Mouse (Mus musculus) ES-E14 (cell line): Measurements from ENCODE around the gene Enah. TPM values are rescaled to one million over a fixed set of nuclear protein-coding genes. Genes with fewer than 3 reads are reported as not detected.

Source experiments
- DNase-seq: peaks from one replicate; pipeline ENCODE4 v3.0.0-alpha.2; 2013; ENCODE audit warnings: low read depth, low spot score
- H3K27ac ChIP-seq: 2 replicates; pipeline ENCODE4 v1.5.1; 2012; ENCODE audit warnings: low read depth, mild to moderate bottlenecking, low read length, moderate library complexity, mixed read lengths; ENCODE audit not compliant: poor library complexity, insufficient read depth, severe bottlenecking
- H3K36me3 ChIP-seq: 2 replicates; pipeline ENCODE4 v1.6.1; 2012; ENCODE audit warnings: mild to moderate bottlenecking, low read length, moderate library complexity, mixed read lengths; ENCODE audit not compliant: control insufficient read depth, poor library complexity, insufficient read depth, severe bottlenecking
- H3K4me1 ChIP-seq, 2 experiments: fragments of 150-350 bp in 1 of 2; sonication (generic) in 1 of 2; 2 replicates each; pipeline ENCODE4 v1.6.1; 2012; ENCODE audit warnings: low read length in 2 of 2, mild to moderate bottlenecking in 1 of 2, mixed read lengths in 1 of 2; ENCODE audit not compliant: control insufficient read depth in 2 of 2, insufficient read depth in 2 of 2, poor library complexity in 1 of 2
- H3K4me3 ChIP-seq, 2 experiments: fragments of 150-350 bp in 1 of 2; sonication (generic) in 1 of 2; 2 replicates each; pipeline ENCODE4 v1.5.1; 2012; ENCODE audit warnings: low read length in 2 of 2, low read depth in 1 of 2, mild to moderate bottlenecking in 1 of 2, mixed read lengths in 1 of 2; ENCODE audit not compliant: insufficient read depth in 1 of 2, poor library complexity in 1 of 2, severe bottlenecking in 1 of 2
- H3K9ac ChIP-seq: 2 replicates; pipeline ENCODE4 v1.6.1; 2012; ENCODE audit warnings: low read depth, mild to moderate bottlenecking, low read length, mixed read lengths; ENCODE audit not compliant: poor library complexity, insufficient read depth, severe bottlenecking
- H3K9me3 ChIP-seq: fragments of 150-350 bp; sonication (generic); 2 replicates; pipeline ENCODE4 v1.6.1; 2012; ENCODE audit warnings: low read depth, mild to moderate bottlenecking, low read length; ENCODE audit not compliant: control insufficient read depth, insufficient read depth
- CHD2 ChIP-seq: IDR thresholded peaks from 2 replicates; pipeline ENCODE4 v1.6.1; 2014; ENCODE audit warnings: mild to moderate bottlenecking, low read depth, low read length, inconsistent platforms
- HCFC1 ChIP-seq: IDR thresholded peaks from 2 replicates; pipeline ENCODE4 v1.6.1; 2012; ENCODE audit warnings: low read length, inconsistent platforms, borderline replicate concordance; ENCODE audit not compliant: insufficient read depth
- MAFK ChIP-seq: IDR thresholded peaks from 2 replicates; pipeline ENCODE4 v1.6.1; 2014; ENCODE audit warnings: mild to moderate bottlenecking, low read depth, low read length, inconsistent platforms; ENCODE audit not compliant: insufficient read depth
- ZC3H11A ChIP-seq: IDR thresholded peaks from 2 replicates; pipeline ENCODE4 v1.6.1; 2012; ENCODE audit warnings: low read depth, mild to moderate bottlenecking, inconsistent platforms, low read length, borderline replicate concordance
- ZNF384 ChIP-seq: IDR thresholded peaks from 2 replicates; pipeline ENCODE4 v1.6.1; 2012; ENCODE audit warnings: low read depth, low read length, inconsistent platforms
- in situ Hi-C, 2 experiments: fragments of 600-800 bp; cut with MboI; formaldehyde crosslinking; loops; one replicate each; pipeline ENCODE4 v1.15.1; 2025; ENCODE audit warnings: low sequenced_read_pairs in 2 of 2, inconsistent platforms in 1 of 2; ENCODE audit not compliant: unreplicated experiment in 2 of 2
- total RNA-seq: library from RNA; depleted of rRNA; stranded (reverse); fragments of 300-350 nt; gene quantifications from 2 replicates; pipeline ENCODE4 v1.2.3, GENCODE M21; 2012

Gene Enah
- total RNA-seq, 1 experiment, result 331 TPM

- Histone ChIP-seq H3K27ac (no peak overlapping the region), H3K9me3 (no peaks in the 10 kb centered on the region; the same call in 1 of the 2 replicates), H3K36me3 (no peaks in the 10 kb centered on the region), H3K9ac (no peak overlapping the region; the same call in 1 of the 2 replicates), H3K4me3 (no peak overlapping the region), H3K4me1 (peaks cover 8 to 50% of the 10 kb centered on the region in 2 experiments)
- in situ Hi-C loops, result no loop called here
- DNase-seq, result no peak
- no peak for TF ChIP-seq MAFK
Measured at GRCm38 (mm10) chr1:181864971-181865862, 154.6 kb downstream of the Enah start.

- H3K27ac ChIP-seq, result no peak overlapping the region
- DNase-seq, result no peak
- in situ Hi-C loops, result no loop called here
- H3K9me3 ChIP-seq, result no peaks in the 10 kb centered on the region; the same call in 1 of the 2 replicates
- H3K9ac ChIP-seq, result no peak overlapping the region
- no peaks in the 10 kb centered on the region for H3K36me3 ChIP-seq
- no peak for TF ChIP-seq CHD2
- TF ChIP-seq ZNF384, result no peak
- TF ChIP-seq MAFK, result no peak
- no peak for TF ChIP-seq HCFC1
- TF ChIP-seq ZC3H11A, result no peak
- H3K4me1 ChIP-seq, result peaks cover 8 to 57% of the 10 kb centered on the region in 2 experiments
- H3K4me3 ChIP-seq, result no peak overlapping the region
Measured at GRCm38 (mm10) chr1:181863431-181863830, 156.4 kb downstream of the Enah start.

- Histone ChIP-seq H3K9ac (no peak overlapping the region), H3K9me3 (no peaks in the 10 kb centered on the region; the same call in 1 of the 2 replicates), H3K4me1 (peaks cover 8 to 57% of the 10 kb centered on the region in 2 experiments), H3K4me3 (no peak overlapping the region), H3K27ac (no peak overlapping the region), H3K36me3 (no peaks in the 10 kb centered on the region)
- DNase-seq, result no peak
- TF ChIP-seq ZNF384 (no peak), MAFK (no peak), HCFC1 (no peak), CHD2 (no peak), ZC3H11A (no peak)
- in situ Hi-C loops, result no loop called here
Measured at GRCm38 (mm10) chr1:181862676-181863374, 157.0 kb downstream of the Enah start.

- no peaks in the 10 kb centered on the region for H3K36me3 ChIP-seq
- no peak overlapping the region; the same call in 1 of the 2 replicates for H3K9ac ChIP-seq
- in situ Hi-C loops, result no loop called here
- no peaks in the 10 kb centered on the region for H3K9me3 ChIP-seq
- no peak for TF ChIP-seq ZC3H11A
- TF ChIP-seq ZNF384, result no peak
- no peak for TF ChIP-seq HCFC1
- TF ChIP-seq MAFK, result no peak
- no peak for TF ChIP-seq CHD2
- peaks cover 8 to 56% of the 10 kb centered on the region in 2 experiments for H3K4me1 ChIP-seq
- DNase-seq, result no peak
- H3K27ac ChIP-seq, result peak overlapping the region; percentile 95
- H3K4me3 ChIP-seq, result no peak overlapping the region
Measured at GRCm38 (mm10) chr1:181861181-181861902, 158.4 kb downstream of the Enah start.
